Mouse (Mus musculus): Measurements from ENCODE around the gene Ptgdr2.

- no peak for TF ChIP-seq CTCF (conservative IDR thresholded peaks at IDR 0.05; ENCODE audit: low read length)
- TF ChIP-seq NANOG (IDR thresholded peaks at IDR 0.05; ENCODE audit: borderline replicate concordance, low read length), result no peak
- no peak for TF ChIP-seq POU5F1 (IDR thresholded peaks at IDR 0.05; ENCODE audit: borderline replicate concordance, low read length)
These were observed 31.6 kb downstream of the Ptgdr2 start for GRCm38 (mm10) chr19:10968578-10968977.

All from E14TG2a.4 (cell line).